Mouse (Mus musculus) urinary bladder, postnatal 10 days (tissue): ENCODE results near the gene Exoc7.
"Not testable (repeated sequence)": the region's sequence is repeated elsewhere in the genome, so short reads cannot be mapped to it uniquely, and the experiment has no call there.

ENCODE experiments used
- DNase-seq: peaks from one replicate; pipeline ENCODE4 v3.0.0; 2022; ENCODE audit warnings: low spot score

Exoc7 gene

GRCm38 (mm10) chr11:116277184-116277583, 29.8 kb downstream of the Exoc7 start:
- not testable (repeated sequence) for DNase-seq

GRCm38 (mm10) chr11:116274045-116274666, 32.9 kb downstream of the Exoc7 start, which contains the start of gene Srp68:
Gene Srp68, minus strand, starts transcription at chr11:116274217.
- DNase-seq, result peak; percentile 66

- DNase-seq, result no peak
Measured at GRCm38 (mm10) chr11:116273469-116274044, 33.5 kb downstream of the Exoc7 start.

- DNase-seq, result no peak
Measured at GRCm38 (mm10) chr11:116272589-116273468, 34.2 kb downstream of the Exoc7 start.

GRCm38 (mm10) chr11:116269560-116269959, 37.5 kb downstream of the Exoc7 start:
- no peak for DNase-seq

- no peak for DNase-seq
Measured at GRCm38 (mm10) chr11:116268313-116268712, 38.7 kb downstream of the Exoc7 start.

GRCm38 (mm10) chr11:116267637-116268036, 39.4 kb downstream of the Exoc7 start:
- DNase-seq, result no peak

- no peak for DNase-seq
Measured at GRCm38 (mm10) chr11:116265850-116266249, 41.2 kb downstream of the Exoc7 start.

- no peak for DNase-seq
Measured at GRCm38 (mm10) chr11:116265352-116265751, 41.7 kb downstream of the Exoc7 start.

- DNase-seq, result no peak
Measured at GRCm38 (mm10) chr11:116260259-116260658, 46.8 kb downstream of the Exoc7 start.

- no peak for DNase-seq
Measured at GRCm38 (mm10) chr11:116259461-116259860, 47.6 kb downstream of the Exoc7 start.

- no peak for DNase-seq
Measured at GRCm38 (mm10) chr11:116255982-116256675, 50.9 kb downstream of the Exoc7 start.

- no peak for DNase-seq
Measured at GRCm38 (mm10) chr11:116255090-116255981, 51.7 kb downstream of the Exoc7 start.

GRCm38 (mm10) chr11:116254627-116255026, 52.4 kb downstream of the Exoc7 start:
- no peak for DNase-seq

GRCm38 (mm10) chr11:116253076-116253600, 53.9 kb downstream of the Exoc7 start:
- DNase-seq, result no peak

GRCm38 (mm10) chr11:116250898-116251297, 56.1 kb downstream of the Exoc7 start:
- DNase-seq, result no peak

- DNase-seq, result no peak
Measured at GRCm38 (mm10) chr11:116247502-116248222, 59.4 kb downstream of the Exoc7 start.

GRCm38 (mm10) chr11:116245616-116246015, 61.4 kb downstream of the Exoc7 start:
- no peak for DNase-seq

- DNase-seq, result no peak
Measured at GRCm38 (mm10) chr11:116244580-116244979, 62.5 kb downstream of the Exoc7 start.

- DNase-seq, result no peak
Measured at GRCm38 (mm10) chr11:116241744-116242235, 65.2 kb downstream of the Exoc7 start.
